Comparison of ENCODE assay signal across 18 mouse cellular contexts in the genomic region with DNA sequence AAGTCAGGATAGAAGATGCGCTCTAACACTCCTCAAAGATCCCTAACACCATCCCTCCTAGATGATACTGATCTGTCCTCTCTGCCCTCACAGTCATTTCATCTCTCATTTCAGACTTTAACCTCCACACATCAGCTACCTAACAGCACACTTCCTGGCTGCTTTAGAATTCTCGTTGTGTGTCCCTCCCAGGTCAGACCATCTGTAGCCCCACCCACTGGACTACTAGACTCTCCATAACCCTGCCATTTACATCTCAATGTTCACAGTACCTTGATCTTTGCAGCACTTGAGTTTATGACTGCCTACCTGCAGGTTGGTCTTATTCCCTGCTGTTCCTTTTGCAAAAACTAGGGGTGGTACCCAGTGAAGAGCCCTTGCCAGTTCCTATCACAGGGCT. TPM values are rescaled to one million over a fixed set of nuclear protein-coding genes. Genes with fewer than 3 reads are reported as not detected.
"Had no signal": no experiment of that assay in that cellular context is flagged by ENCODE, and none has a peak within 500 bp of the region (broad histone marks: within the 10 kb centered on the region; RNA-seq: fewer than 3 reads in every experiment).

No protein-coding gene starts in this region.

- H3K4me1 ChIP-seq: liver, embryonic 13.5 days; neural tube, embryonic 12.5 days; stomach, embryonic 15.5 days had no signal

- H3K9me3 ChIP-seq: liver, embryonic 13.5 days; neural tube, embryonic 12.5 days; stomach, embryonic 15.5 days had no signal

- H3K9ac ChIP-seq: liver, embryonic 13.5 days; neural tube, embryonic 12.5 days; stomach, embryonic 15.5 days had no signal

- H3K4me3 ChIP-seq: left cerebral cortex, adult 2 months; liver, embryonic 13.5 days; neural tube, embryonic 12.5 days; stomach, embryonic 15.5 days had no signal

- H3K27me3 ChIP-seq: liver, embryonic 13.5 days; neural tube, embryonic 12.5 days; stomach, embryonic 15.5 days had no signal

- H3K27ac ChIP-seq: left cerebral cortex, adult 2 months; liver, embryonic 13.5 days; neural tube, embryonic 12.5 days; stomach, embryonic 15.5 days had no signal

- H3K4me2 ChIP-seq: liver, embryonic 13.5 days; midbrain, embryonic 11.5 days; neural tube, embryonic 12.5 days; stomach, embryonic 15.5 days had no signal

- DNase-seq: kidney, adult 9 months; kidney, postnatal 14 days; layer of hippocampus, postnatal 36 days; liver, embryonic 13.5 days; lung, adult 2 months; lung, postnatal 14 days; lung, postnatal 4 days; midbrain, embryonic 14.5 days; retina, postnatal 1 day; right cerebral cortex, postnatal 25 days; spleen, adult 18-20 months; thymus, postnatal 25 days had no signal

- H3K36me3 ChIP-seq: liver, embryonic 13.5 days; neural tube, embryonic 12.5 days; stomach, embryonic 15.5 days had no signal

RNA-seq across cellular contexts. Expression of gene Lonrf2, which starts 12.7 kb away (rescaled TPM):
- total RNA-seq: liver, adult 2 months; neutrophil, adult 5-6 weeks had no signal
- polyA plus RNA-seq: liver, adult 2 months had no signal
